Mouse (Mus musculus): ENCODE data around the gene Btbd16.

Gene Btbd16

GRCm38 (mm10) chr7:130865613-130866591 lies 92.0 kb downstream of the Btbd16 start, which contains the start of gene Plekha1:
TSS of gene Plekha1 (plus strand) at chr7:130865756.
- DNase-seq: peak; percentile 96 to 98

- DNase-seq: no peak
Measured at GRCm38 (mm10) chr7:130866640-130867039, 92.8 kb downstream of the Btbd16 start.

- no peak for DNase-seq
Measured at GRCm38 (mm10) chr7:130867256-130867655, 93.4 kb downstream of the Btbd16 start.
